Mouse (Mus musculus): Measurements from ENCODE around the gene Nckap5.

Gene Nckap5

GRCm38 (mm10) chr1:126700978-126701320, 129.7 kb downstream of the Nckap5 start:
- DNase-seq (ENCODE audit: low read depth, low spot score): no peak

GRCm38 (mm10) chr1:126700063-126700977, 130.3 kb downstream of the Nckap5 start:
- DNase-seq (ENCODE audit: low read depth, low spot score): no peak

- DNase-seq (ENCODE audit: low read depth, low spot score): no peak
Measured at GRCm38 (mm10) chr1:126693585-126693984, 137.0 kb downstream of the Nckap5 start.

GRCm38 (mm10) chr1:126688593-126688992, 142.0 kb downstream of the Nckap5 start:
- no peak for DNase-seq (ENCODE audit: low read depth, low spot score)

- DNase-seq (ENCODE audit: low read depth, low spot score): no peak
Measured at GRCm38 (mm10) chr1:126686678-126687077, 143.9 kb downstream of the Nckap5 start.

GRCm38 (mm10) chr1:126683621-126684445, 146.8 kb downstream of the Nckap5 start:
- no peak for DNase-seq (ENCODE audit: low read depth, low spot score)

GRCm38 (mm10) chr1:126681773-126682172, 148.8 kb downstream of the Nckap5 start:
- DNase-seq (ENCODE audit: low read depth, low spot score): no peak

GRCm38 (mm10) chr1:126679348-126679747, 151.3 kb downstream of the Nckap5 start:
- DNase-seq (ENCODE audit: low read depth, low spot score): no peak

- DNase-seq (ENCODE audit: low read depth, low spot score): no peak
Measured at GRCm38 (mm10) chr1:126677280-126677679, 153.3 kb downstream of the Nckap5 start.

GRCm38 (mm10) chr1:126676769-126677168, 153.8 kb downstream of the Nckap5 start:
- DNase-seq (ENCODE audit: low read depth, low spot score): no peak

GRCm38 (mm10) chr1:126675142-126675541, 155.5 kb downstream of the Nckap5 start:
- DNase-seq (ENCODE audit: low read depth, low spot score): peak; percentile 42

GRCm38 (mm10) chr1:126673238-126673637, 157.4 kb downstream of the Nckap5 start:
- DNase-seq (ENCODE audit: low read depth, low spot score): no peak

- DNase-seq (ENCODE audit: low read depth, low spot score): no peak
Measured at GRCm38 (mm10) chr1:126670507-126670906, 160.1 kb downstream of the Nckap5 start.

GRCm38 (mm10) chr1:126660098-126660999, 170.2 kb downstream of the Nckap5 start:
- no peak for DNase-seq (ENCODE audit: low read depth, low spot score)

- DNase-seq (ENCODE audit: low read depth, low spot score): no peak
Measured at GRCm38 (mm10) chr1:126658731-126659130, 171.9 kb downstream of the Nckap5 start.

GRCm38 (mm10) chr1:126656246-126656645, 174.4 kb downstream of the Nckap5 start:
- DNase-seq (ENCODE audit: low read depth, low spot score): no peak

- no peak for DNase-seq (ENCODE audit: low read depth, low spot score)
Measured at GRCm38 (mm10) chr1:126652085-126652484, 178.5 kb downstream of the Nckap5 start.

- DNase-seq (ENCODE audit: low read depth, low spot score): no peak
Measured at GRCm38 (mm10) chr1:126650806-126651205, 179.8 kb downstream of the Nckap5 start.

GRCm38 (mm10) chr1:126642751-126643150, 187.8 kb downstream of the Nckap5 start:
- no peak for DNase-seq (ENCODE audit: low read depth, low spot score)

- DNase-seq (ENCODE audit: low read depth, low spot score): no peak
Measured at GRCm38 (mm10) chr1:126639463-126639862, 191.1 kb downstream of the Nckap5 start.

- DNase-seq (ENCODE audit: low read depth, low spot score): no peak
Measured at GRCm38 (mm10) chr1:126637515-126637914, 193.1 kb downstream of the Nckap5 start.

All from ES-CJ7 (cell line).